Mouse (Mus musculus) adrenal gland, postnatal 4 days (tissue): ENCODE results near the gene Pdik1l. TPM values are rescaled to one million over a fixed set of nuclear protein-coding genes. Genes with fewer than 3 reads are reported as not detected.

Experiments used
- DNase-seq, 2 experiments: peaks; one replicate each; pipeline ENCODE4 v3.0.0; 2021 to 2022; ENCODE audit warnings: low spot score in 2 of 2, mixed read lengths in 2 of 2
- total RNA-seq, 2 experiments: library from RNA; stranded (reverse); gene quantifications; 2 replicates each; pipeline ENCODE4 v1.2.3; 2021

Gene Pdik1l
- total RNA-seq, 2 experiments from 2014 or later = 23.2 to 24.5 TPM

DNA sequence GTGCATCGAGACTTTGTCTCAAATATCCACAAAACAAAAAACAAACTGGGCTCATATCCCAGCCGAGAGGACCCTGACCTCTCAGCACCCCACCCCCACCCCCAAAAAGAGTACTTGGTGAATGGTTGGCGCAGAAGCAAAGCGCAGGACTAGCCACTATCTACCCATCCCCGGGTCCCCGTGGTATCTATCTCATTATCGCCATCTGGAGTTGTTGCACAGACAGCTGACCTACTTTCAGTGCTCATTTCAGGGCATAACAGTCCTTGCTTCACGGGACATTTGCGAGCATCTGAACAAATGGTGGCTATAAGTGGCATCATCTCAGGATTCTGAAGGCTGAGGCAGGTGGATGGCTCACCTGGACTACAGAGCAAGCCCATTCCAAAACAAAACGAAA, 49.0 kb downstream of the Pdik1l start:
- no peak for DNase-seq

DNA sequence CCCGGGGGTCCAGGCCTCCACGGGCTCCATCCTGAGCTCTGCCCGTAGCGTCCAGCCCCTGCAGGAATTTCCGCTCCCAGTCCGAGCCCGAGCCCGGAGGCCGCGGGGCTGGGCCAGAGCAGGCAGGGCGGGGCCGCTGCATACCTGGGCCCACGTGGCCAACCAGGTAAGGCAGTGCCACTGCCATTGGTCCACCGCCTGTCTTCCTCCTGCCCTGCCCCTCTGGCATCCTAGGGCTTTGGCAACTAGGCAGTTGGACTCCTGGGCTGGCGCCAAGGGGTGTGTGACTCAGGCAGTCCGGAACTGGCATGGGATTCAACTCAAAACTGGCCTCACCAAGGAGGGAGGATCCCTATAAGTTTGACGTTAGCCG, 49.4 kb downstream of the Pdik1l start, which contains the start of gene Cnksr1:
TSS of gene Cnksr1 (minus strand) at position 121 of the 373 bp plus-strand sequence.
- DNase-seq = peak; percentile 49 to 72

DNA sequence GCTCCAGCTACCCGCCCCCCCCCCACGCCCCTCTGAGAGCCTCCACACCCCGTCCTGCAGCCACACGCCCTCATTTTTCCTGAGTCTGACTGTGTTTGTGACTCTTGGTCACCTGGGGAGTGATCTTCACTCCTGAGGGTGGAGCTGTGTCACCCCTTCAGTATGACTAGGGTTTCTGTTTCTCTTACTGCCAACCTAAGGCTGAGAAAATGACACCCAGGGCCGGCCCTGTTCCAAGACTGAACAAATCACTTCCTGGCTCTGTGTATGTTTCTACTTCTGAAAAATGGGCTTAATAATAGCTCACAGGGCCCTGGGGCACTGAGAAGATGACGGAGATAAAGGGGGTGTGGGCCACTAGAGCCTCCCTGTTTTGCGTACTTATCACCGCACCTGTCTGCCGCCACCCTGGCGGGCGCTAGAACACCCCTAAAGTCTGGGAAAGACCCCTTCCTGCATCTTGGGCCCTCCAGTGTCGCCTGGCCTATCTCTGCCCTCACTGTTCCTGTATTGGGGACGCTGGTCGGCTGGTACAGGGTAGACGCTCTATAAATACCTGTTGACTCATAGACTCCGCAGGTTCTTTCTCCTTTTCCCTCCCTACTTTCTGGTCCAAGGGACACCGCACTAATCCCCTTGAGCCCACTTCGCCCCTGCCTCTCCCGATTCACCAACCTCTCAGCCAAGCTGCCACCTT, 50.0 kb downstream of the Pdik1l start:
- no peak for DNase-seq

DNA sequence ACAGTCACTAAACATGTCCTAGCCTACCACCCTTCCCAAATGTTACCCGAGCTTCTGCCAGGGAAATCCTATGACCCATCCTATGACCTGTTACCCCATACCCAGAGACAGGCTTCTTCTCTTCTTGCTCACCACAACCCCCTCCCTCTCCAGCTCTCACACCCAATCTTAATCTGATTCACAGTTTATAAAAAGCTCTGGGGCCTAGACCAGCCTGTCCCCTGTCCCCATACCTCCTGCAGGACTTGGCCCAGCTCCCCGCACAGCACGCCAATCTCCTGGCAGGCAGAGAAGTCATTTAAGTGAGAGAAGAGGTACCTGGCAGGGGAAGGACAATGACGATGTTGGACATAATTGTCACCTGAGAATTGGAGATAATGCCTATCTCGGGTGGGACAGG, 52.8 kb downstream of the Pdik1l start:
- no peak for DNase-seq

DNA sequence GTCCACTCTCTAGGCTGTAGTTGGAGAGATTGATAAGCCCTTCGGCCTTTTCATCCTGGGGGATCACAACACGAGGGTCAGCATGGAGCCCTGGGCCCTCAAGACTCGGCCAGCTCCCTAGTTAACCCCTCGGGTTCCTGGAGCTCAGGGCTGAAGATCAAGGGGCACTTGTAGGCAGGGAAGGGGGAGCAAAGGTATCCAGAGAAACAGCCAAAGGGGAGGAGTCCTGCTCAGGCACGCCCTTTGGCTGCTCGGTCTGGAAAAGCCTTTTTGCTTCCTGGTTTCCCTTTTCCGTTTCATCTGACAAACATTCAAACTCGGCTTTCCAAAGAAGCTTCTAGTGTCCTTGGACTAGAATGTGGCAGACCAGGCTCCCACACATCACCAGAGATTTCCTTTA, 57.3 kb downstream of the Pdik1l start:
- no peak for DNase-seq

DNA sequence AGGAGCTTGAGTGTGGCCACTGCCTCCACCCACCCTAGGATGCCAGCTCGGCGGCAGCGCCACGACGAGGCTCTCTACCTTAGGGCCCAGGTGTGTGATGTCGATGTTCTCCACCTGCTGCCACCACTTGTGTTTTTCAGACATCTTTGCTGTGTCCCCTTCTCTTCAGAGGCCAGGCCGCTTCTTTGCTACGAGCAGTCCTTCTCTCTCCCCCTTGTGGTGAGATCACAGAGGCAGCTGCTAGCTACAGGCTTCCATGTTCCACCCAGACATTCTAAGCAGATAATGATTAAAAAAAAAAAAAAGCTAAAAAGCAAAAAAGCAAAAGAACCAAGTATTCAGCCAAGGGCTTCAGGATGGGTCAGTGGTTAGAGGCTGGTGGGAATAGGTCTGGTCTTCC, 60.5 kb downstream of the Pdik1l start, which contains the start of gene Catsper4:
TSS of gene Catsper4 (minus strand) at position 190 of the 400 bp plus-strand sequence.
- DNase-seq = no peak

Other genes starting within 250 kb of the Pdik1l start
- gene Zfp683, start 234.1 kb downstream of the Pdik1l start, total RNA-seq = not detected
- gene Crybg2, start 227.1 kb downstream of the Pdik1l start, total RNA-seq = under 1 TPM; 0.25 to 0.28 TPM
- 10 to 100 TPM; 10.1 to 14.4 TPM for gene Cd52, start 192.8 kb downstream of the Pdik1l start, total RNA-seq
- 10 to 100 TPM in 1 of 2 experiments, 1 to 10 TPM in 1; 9.4 to 13.4 TPM for gene Ubxn11, start 185.3 kb downstream of the Pdik1l start, total RNA-seq
- gene Sh3bgrl3, start 159.1 kb downstream of the Pdik1l start, total RNA-seq = 100 to 1,000 TPM; 108 to 111 TPM
- gene Cep85, start 100.8 kb downstream of the Pdik1l start, total RNA-seq = 10 to 100 TPM; 26.1 to 26.6 TPM
- gene Gm7534, start 84.9 kb downstream of the Pdik1l start, total RNA-seq = not detected
- gene Catsper4, start 60.5 kb downstream of the Pdik1l start, total RNA-seq = not detected
- gene Cnksr1, start 49.5 kb downstream of the Pdik1l start, total RNA-seq = 1 to 10 TPM in 1 of 2 experiments, under 1 TPM in 1; 0.34 to 3.0 TPM
- not detected for gene E130218I03Rik, start 44.2 kb downstream of the Pdik1l start, total RNA-seq
- 10 to 100 TPM; 11.3 to 12.5 TPM for gene Zfp593, start 42.3 kb downstream of the Pdik1l start, total RNA-seq
- not detected for gene Gm30191, start 41.0 kb downstream of the Pdik1l start, total RNA-seq
- 10 to 100 TPM in 1 of 2 experiments, 1 to 10 TPM in 1; 9.4 to 10.8 TPM for gene Grrp1, start 33.8 kb downstream of the Pdik1l start, total RNA-seq
- gene Trim63, start 27.2 kb upstream of the Pdik1l start, total RNA-seq = 1 to 10 TPM in 1 of 2 experiments, under 1 TPM in 1; 0.56 to 2.1 TPM
- gene Slc30a2, start 55.3 kb upstream of the Pdik1l start, total RNA-seq = 10 to 100 TPM; 33.4 to 35.2 TPM
- 1 to 10 TPM; 1.4 to 1.5 TPM for gene Extl1, start 96.0 kb upstream of the Pdik1l start, total RNA-seq
- 10 to 100 TPM; 13.9 to 14.9 TPM for gene Pafah2, start 108.4 kb upstream of the Pdik1l start, total RNA-seq
- gene Stmn1, start 180.4 kb upstream of the Pdik1l start, total RNA-seq = 100 to 1,000 TPM; 233 to 289 TPM
- 10 to 100 TPM; 36.8 to 40.5 TPM for gene Paqr7, start 208.8 kb upstream of the Pdik1l start, total RNA-seq
- gene Aunip, start 223.1 kb upstream of the Pdik1l start, total RNA-seq = 1 to 10 TPM; 4.7 to 5.4 TPM
- gene Mtfr1l, start 247.5 kb upstream of the Pdik1l start, total RNA-seq = 100 to 1,000 TPM; 123 to 134 TPM